Mouse (Mus musculus) regulatory T cell (primary cell): ENCODE results near the gene Uhrf2.

ENCODE experiments used
- in situ Hi-C: fragments of 300-600 bp; cut with MboI, MseI; formaldehyde crosslinking; loops from one replicate; pipeline ENCODE4 v1.15.1; 2025; ENCODE audit warnings: high pct_unique_total_duplicates

Uhrf2 gene

GRCm38 (mm10) chr19:30050584-30050983, 20.3 kb downstream of the Uhrf2 start:
- in situ Hi-C loops, result no loop called here

GRCm38 (mm10) chr19:30051479-30051878, 21.2 kb downstream of the Uhrf2 start:
- in situ Hi-C loops, result no loop called here

GRCm38 (mm10) chr19:30054218-30054617, 23.9 kb downstream of the Uhrf2 start:
- in situ Hi-C loops, result no loop called here

GRCm38 (mm10) chr19:30065797-30066196, 35.5 kb downstream of the Uhrf2 start:
- in situ Hi-C loops, result no loop called here

- in situ Hi-C loops, result no loop called here
These were observed 59.9 kb downstream of the Uhrf2 start for GRCm38 (mm10) chr19:30090163-30090562.

- in situ Hi-C loops, result no loop called here
These were observed 61.5 kb downstream of the Uhrf2 start for GRCm38 (mm10) chr19:30091644-30092295.

- in situ Hi-C loops, result no loop called here
These were observed 65.9 kb downstream of the Uhrf2 start for GRCm38 (mm10) chr19:30096186-30096585.

GRCm38 (mm10) chr19:30097039-30097438, 66.7 kb downstream of the Uhrf2 start:
- in situ Hi-C loops, result no loop called here

- in situ Hi-C loops, result no loop called here
These were observed 70.3 kb downstream of the Uhrf2 start for GRCm38 (mm10) chr19:30100571-30100970.

GRCm38 (mm10) chr19:30102620-30103019, 72.3 kb downstream of the Uhrf2 start:
- in situ Hi-C loops, result no loop called here

GRCm38 (mm10) chr19:30105045-30105842, 74.9 kb downstream of the Uhrf2 start:
- in situ Hi-C loops, result no loop called here

- in situ Hi-C loops, result no loop called here
These were observed 77.0 kb downstream of the Uhrf2 start for GRCm38 (mm10) chr19:30107221-30107845.

GRCm38 (mm10) chr19:30108616-30109015, 78.3 kb downstream of the Uhrf2 start:
- in situ Hi-C loops, result no loop called here

GRCm38 (mm10) chr19:30109122-30109521, 78.8 kb downstream of the Uhrf2 start:
- in situ Hi-C loops, result no loop called here

- in situ Hi-C loops, result no loop called here
These were observed 81.1 kb downstream of the Uhrf2 start for GRCm38 (mm10) chr19:30111421-30111820.

GRCm38 (mm10) chr19:30112961-30113688, 82.8 kb downstream of the Uhrf2 start:
- in situ Hi-C loops, result no loop called here

- in situ Hi-C loops, result no loop called here
These were observed 84.7 kb downstream of the Uhrf2 start for GRCm38 (mm10) chr19:30114919-30115441.

- in situ Hi-C loops, result no loop called here
These were observed 85.3 kb downstream of the Uhrf2 start for GRCm38 (mm10) chr19:30115606-30116005.

GRCm38 (mm10) chr19:30117241-30117640, 86.9 kb downstream of the Uhrf2 start:
- in situ Hi-C loops, result no loop called here

- in situ Hi-C loops, result no loop called here
These were observed 87.5 kb downstream of the Uhrf2 start for GRCm38 (mm10) chr19:30117775-30118174.
